Mouse (Mus musculus) heart, embryonic 15.5 days (tissue): ENCODE measurements around the gene Slc22a22. TPM values are rescaled to one million over a fixed set of nuclear protein-coding genes. Genes with fewer than 3 reads are reported as not detected.
"Not testable (repeated sequence)": the region's sequence is repeated elsewhere in the genome, so short reads cannot be mapped to it uniquely, and the experiment has no call there.

Experiments
- ATAC-seq: fragments of 200-750 bp; cut with Nextera tagmentation; replicated peaks from 2 replicates; pipeline ENCODE4 v1.8.0; 2017; ENCODE audit warnings: low read depth, moderate TSS enrichment; ENCODE audit not compliant: insufficient number of reproducible peaks, insufficient read depth, low FRiP score
- H3K27ac ChIP-seq: fragments of 300-500 bp; sonication (generic); 2 replicates; pipeline ENCODE4 v1.5.1; 2015; ENCODE audit warnings: mild to moderate bottlenecking, inconsistent platforms
- H3K27me3 ChIP-seq: fragments of 300-500 bp; sonication (generic); 2 replicates; pipeline ENCODE4 v1.6.1; 2015; ENCODE audit warnings: inconsistent platforms
- H3K36me3 ChIP-seq: fragments of 300-500 bp; sonication (generic); 2 replicates; pipeline ENCODE4 v1.6.1; 2015; ENCODE audit warnings: mild to moderate bottlenecking, inconsistent platforms
- H3K4me1 ChIP-seq: fragments of 300-500 bp; sonication (generic); replicated peaks from 2 replicates; pipeline ENCODE4 v1.6.1; 2015; ENCODE audit warnings: inconsistent platforms
- H3K4me2 ChIP-seq: fragments of 300-500 bp; sonication (generic); 2 replicates; pipeline ENCODE4 v1.6.1; 2015; ENCODE audit warnings: inconsistent platforms, mild to moderate bottlenecking, moderate library complexity
- H3K4me3 ChIP-seq: fragments of 300-500 bp; sonication (generic); 2 replicates; pipeline ENCODE4 v1.5.1; 2015; ENCODE audit warnings: mild to moderate bottlenecking, inconsistent platforms
- H3K9ac ChIP-seq: fragments of 300-500 bp; sonication (generic); 2 replicates; pipeline ENCODE4 v1.6.1; 2015; ENCODE audit warnings: mild to moderate bottlenecking, inconsistent platforms
- H3K9me3 ChIP-seq: fragments of 300-500 bp; sonication (generic); replicated peaks from 2 replicates; pipeline ENCODE4 v1.6.1; 2016; ENCODE audit warnings: inconsistent platforms
- WGBS: fragments of 180-500 bp; shearing (Covaris S2); methylation state at CpG from one replicate; pipeline ENCODE4 v1.1.7; 2015; ENCODE audit warnings: mixed read lengths; 5-methylcytosine and 5-hydroxymethylcytosine counted together
- polyA plus RNA-seq: library from polyadenylated mRNA; unstranded; fragments of >200 nt; fragmentation: Nextera tagmentation; extraction: Ambion mirVana; gene quantifications from 2 replicates; pipeline ENCODE4 v1.2.1, GENCODE M21; 2015

Gene Slc22a22
- polyA plus RNA-seq, 1 experiment from 2014 or later: not detected

GRCm38 (mm10) chr15:57355278-57355677 lies 122.1 kb downstream of the Slc22a22 start:
- WGBS: 77% methylated on average over 4 of the region's 4 CpGs
- H3K9me3 ChIP-seq: no peaks in the 10 kb centered on the region
- H3K27me3 ChIP-seq: no peaks in the 10 kb centered on the region
- ATAC-seq: no peak
- no peak overlapping the region for H3K9ac ChIP-seq
- no peak overlapping the region for H3K4me2 ChIP-seq
- no peak overlapping the region for H3K27ac ChIP-seq
- no peaks in the 10 kb centered on the region for H3K36me3 ChIP-seq
- no peak overlapping the region for H3K4me3 ChIP-seq
- H3K4me1 ChIP-seq: no peaks in the 10 kb centered on the region

- no peak for ATAC-seq
- WGBS: 35% methylated on average over 3 of the region's 3 CpGs
- no peaks in the 10 kb centered on the region for H3K27me3 ChIP-seq
Observed at GRCm38 (mm10) chr15:57340499-57340898, 136.9 kb downstream of the Slc22a22 start.

GRCm38 (mm10) chr15:57331326-57331725 lies 146.1 kb downstream of the Slc22a22 start:
- H3K36me3 ChIP-seq: no peaks in the 10 kb centered on the region
- no peak for ATAC-seq
- H3K4me1 ChIP-seq: no peaks in the 10 kb centered on the region
- WGBS: 75% methylated on average over 2 of the region's 2 CpGs
- H3K27me3 ChIP-seq: no peaks in the 10 kb centered on the region
- H3K9me3 ChIP-seq: no peaks in the 10 kb centered on the region
- no peak overlapping the region for H3K4me3 ChIP-seq
- H3K27ac ChIP-seq: no peak overlapping the region
- H3K4me2 ChIP-seq: no peak overlapping the region
- no peak overlapping the region for H3K9ac ChIP-seq

More at GRCm38 (mm10) chr15:57340499-57340898, 136.9 kb downstream of the Slc22a22 start:
- no peak overlapping the region for H3K4me3 ChIP-seq
- no peaks in the 10 kb centered on the region for H3K4me1 ChIP-seq
- H3K9ac ChIP-seq: no peak overlapping the region
- no peak overlapping the region for H3K27ac ChIP-seq
- no peak overlapping the region for H3K4me2 ChIP-seq
- no peaks in the 10 kb centered on the region for H3K36me3 ChIP-seq
- H3K9me3 ChIP-seq: no peaks in the 10 kb centered on the region

GRCm38 (mm10) chr15:57318001-57318400 lies 159.4 kb downstream of the Slc22a22 start:
- ATAC-seq: no peak
- H3K4me2 ChIP-seq: no peak overlapping the region
- H3K9me3 ChIP-seq: no peaks in the 10 kb centered on the region
- H3K4me1 ChIP-seq: no peaks in the 10 kb centered on the region
- no peaks in the 10 kb centered on the region for H3K36me3 ChIP-seq
- H3K9ac ChIP-seq: no peak overlapping the region
- 64% methylated on average over 2 of the region's 2 CpGs for WGBS
- H3K27me3 ChIP-seq: no peaks in the 10 kb centered on the region
- no peak overlapping the region for H3K4me3 ChIP-seq
- H3K27ac ChIP-seq: no peak overlapping the region

- ATAC-seq: no peak
- H3K27ac ChIP-seq: no peak overlapping the region
- no peak overlapping the region for H3K4me2 ChIP-seq
- no peaks in the 10 kb centered on the region for H3K27me3 ChIP-seq
- H3K36me3 ChIP-seq: no peaks in the 10 kb centered on the region
- 81% methylated on average over 2 of the region's 2 CpGs for WGBS
- H3K9ac ChIP-seq: no peak overlapping the region
- no peak overlapping the region for H3K4me3 ChIP-seq
- no peaks in the 10 kb centered on the region for H3K4me1 ChIP-seq
- H3K9me3 ChIP-seq: no peaks in the 10 kb centered on the region
Observed at GRCm38 (mm10) chr15:57316486-57316885, 160.9 kb downstream of the Slc22a22 start.

GRCm38 (mm10) chr15:57302710-57303109 lies 174.7 kb downstream of the Slc22a22 start:
- no peak for ATAC-seq
- Histone ChIP-seq H3K9me3 (no peaks in the 10 kb centered on the region), H3K27me3 (no peaks in the 10 kb centered on the region), H3K36me3 (no peaks in the 10 kb centered on the region), H3K4me1 (no peaks in the 10 kb centered on the region), H3K27ac (no peak overlapping the region), H3K4me2 (no peak overlapping the region), H3K9ac (no peak overlapping the region), H3K4me3 (no peak overlapping the region)
- WGBS: 72% methylated on average over 1 of the region's 1 CpGs

GRCm38 (mm10) chr15:57278505-57278904 lies 198.9 kb downstream of the Slc22a22 start:
- no peak overlapping the region for H3K4me2 ChIP-seq
- no peaks in the 10 kb centered on the region for H3K4me1 ChIP-seq
- no peak for ATAC-seq
- WGBS: 34% methylated on average over 1 of the region's 1 CpGs
- H3K4me3 ChIP-seq: no peak overlapping the region
- no peak overlapping the region for H3K27ac ChIP-seq
- H3K9ac ChIP-seq: no peak overlapping the region
- no peaks in the 10 kb centered on the region for H3K9me3 ChIP-seq
- H3K27me3 ChIP-seq: no peaks in the 10 kb centered on the region
- H3K36me3 ChIP-seq: no peaks in the 10 kb centered on the region

GRCm38 (mm10) chr15:57276411-57276810 lies 201.0 kb downstream of the Slc22a22 start:
- no peak overlapping the region for H3K4me2 ChIP-seq
- no peak overlapping the region for H3K4me3 ChIP-seq
- H3K27ac ChIP-seq: no peak overlapping the region
- no peaks in the 10 kb centered on the region for H3K4me1 ChIP-seq
- no peaks in the 10 kb centered on the region for H3K36me3 ChIP-seq
- no peaks in the 10 kb centered on the region for H3K27me3 ChIP-seq
- no peaks in the 10 kb centered on the region for H3K9me3 ChIP-seq
- H3K9ac ChIP-seq: no peak overlapping the region
- ATAC-seq: no peak

GRCm38 (mm10) chr15:57240061-57240460 lies 237.4 kb downstream of the Slc22a22 start:
- H3K36me3 ChIP-seq, H3K4me1 ChIP-seq, H3K9me3 ChIP-seq, H3K4me3 ChIP-seq, H3K27me3 ChIP-seq, H3K27ac ChIP-seq, H3K9ac ChIP-seq, ATAC-seq, H3K4me2 ChIP-seq: not testable (repeated sequence)
- 70% methylated on average over 1 of the region's 1 CpGs for WGBS

- Histone ChIP-seq H3K27ac (no peak overlapping the region), H3K4me3 (no peak overlapping the region), H3K27me3 (no peaks in the 10 kb centered on the region), H3K36me3 (no peaks in the 10 kb centered on the region), H3K4me1 (no peaks in the 10 kb centered on the region), H3K9me3 (no peaks in the 10 kb centered on the region), H3K4me2 (no peak overlapping the region), H3K9ac (no peak overlapping the region)
- ATAC-seq: no peak
Observed at GRCm38 (mm10) chr15:57230439-57230838, 247.0 kb downstream of the Slc22a22 start.

GRCm38 (mm10) chr15:57205315-57205714 lies 272.1 kb downstream of the Slc22a22 start:
- Histone ChIP-seq H3K4me3 (no peak overlapping the region), H3K9me3 (no peaks in the 10 kb centered on the region), H3K27me3 (no peaks in the 10 kb centered on the region), H3K4me2 (no peak overlapping the region), H3K36me3 (no peaks in the 10 kb centered on the region), H3K27ac (no peak overlapping the region), H3K4me1 (no peaks in the 10 kb centered on the region), H3K9ac (no peak overlapping the region)
- WGBS: 14% methylated on average over 3 of the region's 3 CpGs
- ATAC-seq: no peak

GRCm38 (mm10) chr15:57204444-57204930 lies 272.9 kb downstream of the Slc22a22 start:
- Histone ChIP-seq H3K4me3 (no peak overlapping the region), H3K9me3 (no peaks in the 10 kb centered on the region), H3K9ac (no peak overlapping the region), H3K4me1 (no peaks in the 10 kb centered on the region), H3K27me3 (no peaks in the 10 kb centered on the region), H3K27ac (no peak overlapping the region), H3K4me2 (no peak overlapping the region), H3K36me3 (no peaks in the 10 kb centered on the region)
- ATAC-seq: no peak
